Mouse (Mus musculus): ENCODE results near the gene Efemp2. TPM values are rescaled to one million over a fixed set of nuclear protein-coding genes. Genes with fewer than 3 reads are reported as not detected.
A peak's percentile ranks its signal among the peaks of the same experiment; 100 is the strongest.

Efemp2 gene
- polyA plus RNA-seq, 1 experiment: 2.0 TPM

- Histone ChIP-seq H3K27me3 (replicated peaks) (peaks cover 52% of the 10 kb centered on the region), H3K4me1 (peaks cover 29% of the 10 kb centered on the region), H3K36me3 (replicated peaks; ENCODE audit: low read length) (no peaks in the 10 kb centered on the region), H3K9me3 (0 out of 2 replicates have a peak, but pooled peaks cover 3% of the 10 kb centered on the region), H3K4me3 (replicated peaks) (peak overlapping the region; percentile 84)
- no peak for TF ChIP-seq GATA1 (IDR thresholded peaks at IDR 0.05; ENCODE audit: borderline replicate concordance, low read length)
- no peak for TF ChIP-seq FLI1 (IDR thresholded peaks at IDR 0.05; ENCODE audit: low read length)
These were observed 1.4 kb downstream of the Efemp2 start for GRCm38 (mm10) chr19:5475069-5475714.

GRCm38 (mm10) chr19:5477004-5477667 lies 3.4 kb downstream of the Efemp2 start:
- peaks cover 50% of the 10 kb centered on the region for H3K27me3 ChIP-seq (replicated peaks)
- peaks cover 6% of the 10 kb centered on the region for H3K36me3 ChIP-seq (replicated peaks; ENCODE audit: low read length)
- H3K4me3 ChIP-seq (replicated peaks): no peak overlapping the region
- TF ChIP-seq FLI1 (IDR thresholded peaks at IDR 0.05; ENCODE audit: low read length): no peak
- no peak for TF ChIP-seq GATA1 (IDR thresholded peaks at IDR 0.05; ENCODE audit: borderline replicate concordance, low read length)
- H3K9me3 ChIP-seq: 0 out of 2 replicates have a peak, but pooled peaks cover 3% of the 10 kb centered on the region
- peaks cover 27% of the 10 kb centered on the region for H3K4me1 ChIP-seq

- Histone ChIP-seq H3K27me3 (replicated peaks) (peaks cover 50% of the 10 kb centered on the region), H3K4me3 (replicated peaks) (no peak overlapping the region)
- TF ChIP-seq GATA1 (IDR thresholded peaks at IDR 0.05; ENCODE audit: borderline replicate concordance, low read length) (no peak), FLI1 (IDR thresholded peaks at IDR 0.05; ENCODE audit: low read length) (no peak)
These were observed 4.0 kb downstream of the Efemp2 start for GRCm38 (mm10) chr19:5477668-5478300.

GRCm38 (mm10) chr19:5480016-5480415 lies 6.3 kb downstream of the Efemp2 start:
- peaks cover 12% of the 10 kb centered on the region for H3K4me1 ChIP-seq
- no peaks in the 10 kb centered on the region for H3K9me3 ChIP-seq
- TF ChIP-seq FLI1 (IDR thresholded peaks at IDR 0.05; ENCODE audit: low read length) (no peak), GATA1 (IDR thresholded peaks at IDR 0.05; ENCODE audit: borderline replicate concordance, low read length) (no peak)
- H3K4me3 ChIP-seq (replicated peaks): no peak overlapping the region
- H3K27me3 ChIP-seq (replicated peaks): peaks cover 31% of the 10 kb centered on the region
- peaks cover 35% of the 10 kb centered on the region for H3K36me3 ChIP-seq (replicated peaks; ENCODE audit: low read length)

More at GRCm38 (mm10) chr19:5477668-5478300, 4.0 kb downstream of the Efemp2 start:
- H3K9me3 ChIP-seq: 0 out of 2 replicates have a peak, but pooled peaks cover 3% of the 10 kb centered on the region
- peaks cover 12% of the 10 kb centered on the region for H3K36me3 ChIP-seq (replicated peaks; ENCODE audit: low read length)
- peaks cover 27% of the 10 kb centered on the region for H3K4me1 ChIP-seq

- Histone ChIP-seq H3K27me3 (replicated peaks) (peaks cover 20% of the 10 kb centered on the region), H3K36me3 (replicated peaks; ENCODE audit: low read length) (peaks cover 48% of the 10 kb centered on the region), H3K4me3 (replicated peaks) (no peak overlapping the region), H3K4me1 (peaks cover 21% of the 10 kb centered on the region), H3K9me3 (no peaks in the 10 kb centered on the region)
- TF ChIP-seq FLI1 (IDR thresholded peaks at IDR 0.05; ENCODE audit: low read length) (no peak), GATA1 (IDR thresholded peaks at IDR 0.05; ENCODE audit: borderline replicate concordance, low read length) (no peak)
These were observed 7.6 kb downstream of the Efemp2 start for GRCm38 (mm10) chr19:5481398-5481797.

GRCm38 (mm10) chr19:5483386-5484359 lies 9.9 kb downstream of the Efemp2 start:
- peaks cover 11% of the 10 kb centered on the region for H3K27me3 ChIP-seq (replicated peaks)
- no peaks in the 10 kb centered on the region for H3K9me3 ChIP-seq
- H3K4me1 ChIP-seq: peaks cover 35% of the 10 kb centered on the region
- TF ChIP-seq FLI1 (IDR thresholded peaks at IDR 0.05; ENCODE audit: low read length): no peak
- TF ChIP-seq GATA1 (IDR thresholded peaks at IDR 0.05; ENCODE audit: borderline replicate concordance, low read length): no peak
- H3K36me3 ChIP-seq (replicated peaks; ENCODE audit: low read length): peaks cover 55% of the 10 kb centered on the region
- H3K4me3 ChIP-seq (replicated peaks): no peak overlapping the region

- peaks cover 55% of the 10 kb centered on the region for H3K36me3 ChIP-seq (replicated peaks; ENCODE audit: low read length)
- no peak overlapping the region for H3K4me3 ChIP-seq (replicated peaks)
- H3K9me3 ChIP-seq: no peaks in the 10 kb centered on the region
- H3K27me3 ChIP-seq (replicated peaks): peaks cover 8% of the 10 kb centered on the region
- TF ChIP-seq GATA1 (IDR thresholded peaks at IDR 0.05; ENCODE audit: borderline replicate concordance, low read length) (no peak), FLI1 (IDR thresholded peaks at IDR 0.05; ENCODE audit: low read length) (no peak)
- peaks cover 42% of the 10 kb centered on the region for H3K4me1 ChIP-seq
These were observed 10.7 kb downstream of the Efemp2 start for GRCm38 (mm10) chr19:5484496-5484895.

- Histone ChIP-seq H3K27me3 (replicated peaks) (peaks cover under 1% of the 10 kb centered on the region), H3K36me3 (replicated peaks; ENCODE audit: low read length) (peaks cover 55% of the 10 kb centered on the region), H3K9me3 (no peaks in the 10 kb centered on the region), H3K4me3 (replicated peaks) (no peak overlapping the region), H3K4me1 (peaks cover 46% of the 10 kb centered on the region)
- TF ChIP-seq GATA1 (IDR thresholded peaks at IDR 0.05; ENCODE audit: borderline replicate concordance, low read length) (no peak), FLI1 (IDR thresholded peaks at IDR 0.05; ENCODE audit: low read length) (no peak)
These were observed 11.6 kb downstream of the Efemp2 start for GRCm38 (mm10) chr19:5485371-5485770.

- no peaks in the 10 kb centered on the region for H3K27me3 ChIP-seq (replicated peaks)
- TF ChIP-seq GATA1 (IDR thresholded peaks at IDR 0.05; ENCODE audit: borderline replicate concordance, low read length) (no peak), FLI1 (IDR thresholded peaks at IDR 0.05; ENCODE audit: low read length) (no peak)
- H3K36me3 ChIP-seq (replicated peaks; ENCODE audit: low read length): peaks cover 55% of the 10 kb centered on the region
These were observed 12.1 kb downstream of the Efemp2 start for GRCm38 (mm10) chr19:5485821-5486220.

More at GRCm38 (mm10) chr19:5485821-5486220, 12.1 kb downstream of the Efemp2 start:
- H3K4me3 ChIP-seq (replicated peaks): no peak overlapping the region
- no peaks in the 10 kb centered on the region for H3K9me3 ChIP-seq
- peaks cover 46% of the 10 kb centered on the region for H3K4me1 ChIP-seq

Data from megakaryocyte, embryonic 14.5 days (primary cell).